Mouse (Mus musculus): Measurements from ENCODE around the gene Arl3.
"Not testable (repeated sequence)": the region's sequence is repeated elsewhere in the genome, so short reads cannot be mapped to it uniquely, and the experiment has no call there.

Gene Arl3

DNA sequence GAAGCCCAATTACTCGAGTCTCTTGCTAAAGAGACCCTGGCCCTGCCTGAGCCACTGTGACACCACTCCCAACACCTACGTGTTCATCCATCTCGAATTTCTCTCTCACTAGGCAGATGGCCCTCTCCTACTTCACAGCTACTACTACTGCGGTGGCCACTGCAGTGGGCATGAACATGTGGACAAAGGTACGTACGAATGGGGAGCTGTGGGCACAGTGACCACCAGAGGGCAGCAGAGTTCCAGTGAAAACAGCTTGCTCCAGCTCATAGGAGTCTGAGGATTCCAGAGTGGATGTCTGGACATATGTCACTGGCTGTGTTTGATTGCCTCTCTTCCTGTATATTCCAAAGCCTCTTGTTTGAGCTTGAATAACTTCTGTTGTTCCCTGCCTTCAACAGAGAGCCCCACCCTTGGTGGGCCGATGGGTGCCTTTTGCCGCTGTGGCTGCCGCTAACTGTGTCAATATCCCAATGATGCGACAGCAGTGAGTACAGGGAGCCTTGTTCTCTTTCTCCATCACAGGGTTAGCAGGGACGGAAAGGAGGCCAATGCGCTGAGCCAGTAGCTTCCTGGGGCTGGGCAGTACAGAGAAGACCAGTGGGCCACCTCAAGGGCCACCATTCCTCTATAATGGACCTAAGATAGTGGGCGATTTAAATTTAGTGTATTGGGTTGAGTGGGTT lies 15.0 kb upstream of the Arl3 start:
- DNase-seq (ENCODE audit: low spot score), result peak; percentile 89

DNA sequence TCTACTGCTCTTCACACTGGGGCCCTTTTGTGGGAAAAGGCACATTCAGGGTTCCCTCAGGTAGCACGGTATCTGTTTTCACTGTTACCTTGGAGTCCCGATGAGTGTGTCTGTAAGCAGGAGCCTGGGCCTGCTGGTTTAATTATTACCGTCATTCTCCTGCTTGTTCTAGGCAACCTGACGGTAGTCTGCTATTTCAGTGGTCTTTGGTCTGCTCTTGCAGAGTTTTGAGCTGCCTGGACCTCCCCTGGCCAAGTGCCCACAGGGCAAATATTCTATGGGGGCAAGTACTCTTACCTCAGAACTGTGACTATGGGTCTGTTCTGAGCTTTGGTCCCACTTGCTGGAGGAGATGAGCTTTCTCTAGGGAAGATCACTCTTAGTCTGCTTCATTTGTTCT lies 2.2 kb upstream of the Arl3 start:
- no peak for DNase-seq (ENCODE audit: low spot score)

DNA sequence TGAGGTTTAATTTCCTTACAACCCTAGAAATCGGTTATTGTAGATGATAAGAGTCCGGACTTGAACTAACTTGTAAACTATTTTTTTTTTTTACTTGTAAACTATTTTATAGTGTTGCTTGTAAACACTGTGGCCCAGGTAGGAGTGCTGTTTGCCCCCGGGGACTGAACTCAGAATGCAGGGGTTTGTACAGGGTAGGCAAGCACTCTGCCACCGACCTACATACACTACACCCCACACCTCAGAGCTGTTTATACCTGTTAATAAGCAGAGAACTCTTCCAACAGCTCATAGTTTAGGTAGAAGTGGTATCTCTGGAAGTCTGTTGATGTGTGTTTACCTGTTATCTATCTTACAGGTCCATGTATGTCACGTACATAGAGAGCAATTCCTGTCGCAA lies 992 bp upstream of the Arl3 start:
- no peak for DNase-seq (ENCODE audit: low spot score)

DNA sequence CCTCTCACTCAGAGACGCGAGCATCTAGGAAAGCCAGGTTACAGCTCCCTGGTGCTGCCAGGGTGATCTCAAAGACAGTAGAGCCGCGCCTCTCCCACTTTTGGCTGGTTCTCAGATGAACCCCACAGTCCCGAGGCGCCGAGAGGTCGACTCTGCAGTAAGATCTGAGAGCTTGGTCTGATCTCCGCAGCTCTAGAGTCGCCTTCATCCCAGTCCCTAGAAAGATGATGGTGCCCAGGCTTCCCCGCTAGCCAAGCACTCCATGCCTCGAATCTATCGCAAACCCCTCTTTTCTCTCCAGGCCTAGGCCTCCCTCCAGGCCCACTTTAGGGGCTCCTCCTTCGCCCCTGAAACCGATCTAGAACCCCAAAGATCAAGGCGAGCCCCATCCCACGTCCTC lies 450 bp downstream of the Arl3 start:
- no peak for DNase-seq (ENCODE audit: low spot score)

DNA sequence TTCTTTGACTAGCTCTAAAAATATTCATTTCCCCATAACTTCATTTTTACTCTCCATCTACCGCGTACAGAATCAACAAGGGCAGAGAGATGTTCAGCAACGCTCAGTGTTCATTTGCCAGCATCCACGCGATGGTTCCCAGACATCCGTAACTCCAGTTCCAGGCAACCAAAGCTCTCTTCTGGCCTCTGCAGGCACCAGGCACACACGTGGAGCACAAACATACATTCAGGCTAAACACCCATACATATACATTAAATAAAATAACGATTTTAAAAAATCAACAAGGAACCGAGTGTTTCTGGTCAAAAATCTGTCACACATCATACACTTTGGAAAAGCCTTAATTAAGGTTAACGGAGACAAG lies 1.1 kb downstream of the Arl3 start:
- DNase-seq (ENCODE audit: low spot score), result no peak

DNA sequence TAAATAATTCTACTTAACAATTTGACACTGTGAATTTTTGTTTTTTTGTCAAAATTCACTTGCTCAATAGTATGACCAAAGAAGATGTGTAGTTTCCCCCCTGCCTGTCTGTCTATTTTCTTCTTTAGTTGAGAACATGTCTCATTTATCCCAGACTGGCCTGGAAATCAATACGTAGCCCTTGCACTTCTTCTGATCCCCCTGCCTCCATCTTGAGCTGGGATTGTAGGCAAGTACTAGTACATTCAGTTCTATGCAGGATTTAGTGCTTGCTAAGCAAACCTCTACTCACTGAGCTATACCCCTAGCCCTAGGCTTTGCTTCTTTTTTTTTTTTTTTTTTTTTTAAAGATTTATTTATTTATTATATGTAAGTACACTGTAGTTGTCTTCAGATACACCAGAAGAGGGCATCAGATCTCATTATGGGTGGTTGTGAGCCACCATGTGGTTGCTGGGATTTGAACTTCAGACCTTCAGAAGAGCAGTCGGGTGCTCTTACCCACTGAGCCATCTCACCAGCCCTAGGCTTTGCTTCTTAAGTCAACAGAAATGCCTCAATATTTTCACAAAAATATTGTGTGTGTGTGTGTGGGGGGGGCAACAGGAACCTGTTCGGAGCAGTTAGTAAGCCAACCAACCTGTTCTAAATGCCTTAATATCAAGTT lies 1.7 kb downstream of the Arl3 start:
- DNase-seq (ENCODE audit: low spot score), result not testable (repeated sequence)

DNA sequence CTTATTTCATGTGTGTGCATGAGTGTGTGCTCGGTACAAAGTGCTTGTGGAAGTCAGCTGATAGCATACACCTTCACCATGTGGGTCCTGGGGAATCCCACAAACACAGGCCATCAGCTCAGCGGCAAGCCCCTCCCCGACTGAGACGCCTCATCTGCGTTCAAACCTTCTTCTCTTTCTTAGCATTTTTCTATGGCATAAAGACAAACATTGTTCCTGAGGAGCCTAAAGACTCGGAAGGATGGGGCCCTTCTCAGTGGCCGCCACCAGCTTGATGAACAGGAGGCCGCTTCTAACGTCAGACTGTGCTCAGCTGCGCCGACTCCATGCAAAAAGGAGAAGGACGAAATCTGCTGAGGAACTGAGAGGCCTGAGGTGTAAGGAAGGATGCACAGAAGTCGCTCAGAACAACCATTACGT lies 8.9 kb downstream of the Arl3 start:
- no peak for DNase-seq (ENCODE audit: low spot score)

DNA sequence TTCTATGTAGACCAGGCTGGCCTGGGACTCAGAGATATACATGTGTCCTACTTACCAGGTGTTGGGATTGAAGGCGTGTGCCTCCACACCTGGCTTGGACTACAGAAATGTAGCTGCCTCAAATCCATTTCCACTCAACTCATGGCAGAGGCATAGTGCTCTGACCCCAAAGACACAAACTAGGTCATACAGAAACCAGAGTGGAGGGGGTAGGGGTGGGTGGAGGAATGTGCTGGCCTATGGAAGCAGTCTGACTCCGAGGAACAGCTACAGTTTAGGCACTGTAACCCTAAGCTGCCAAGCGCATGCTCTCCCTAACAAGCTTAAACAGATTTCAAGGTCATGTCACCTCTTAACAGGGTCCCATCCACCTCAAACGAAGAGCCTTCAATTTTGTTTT lies 9.4 kb downstream of the Arl3 start:
- DNase-seq (ENCODE audit: low spot score), result no peak

DNA sequence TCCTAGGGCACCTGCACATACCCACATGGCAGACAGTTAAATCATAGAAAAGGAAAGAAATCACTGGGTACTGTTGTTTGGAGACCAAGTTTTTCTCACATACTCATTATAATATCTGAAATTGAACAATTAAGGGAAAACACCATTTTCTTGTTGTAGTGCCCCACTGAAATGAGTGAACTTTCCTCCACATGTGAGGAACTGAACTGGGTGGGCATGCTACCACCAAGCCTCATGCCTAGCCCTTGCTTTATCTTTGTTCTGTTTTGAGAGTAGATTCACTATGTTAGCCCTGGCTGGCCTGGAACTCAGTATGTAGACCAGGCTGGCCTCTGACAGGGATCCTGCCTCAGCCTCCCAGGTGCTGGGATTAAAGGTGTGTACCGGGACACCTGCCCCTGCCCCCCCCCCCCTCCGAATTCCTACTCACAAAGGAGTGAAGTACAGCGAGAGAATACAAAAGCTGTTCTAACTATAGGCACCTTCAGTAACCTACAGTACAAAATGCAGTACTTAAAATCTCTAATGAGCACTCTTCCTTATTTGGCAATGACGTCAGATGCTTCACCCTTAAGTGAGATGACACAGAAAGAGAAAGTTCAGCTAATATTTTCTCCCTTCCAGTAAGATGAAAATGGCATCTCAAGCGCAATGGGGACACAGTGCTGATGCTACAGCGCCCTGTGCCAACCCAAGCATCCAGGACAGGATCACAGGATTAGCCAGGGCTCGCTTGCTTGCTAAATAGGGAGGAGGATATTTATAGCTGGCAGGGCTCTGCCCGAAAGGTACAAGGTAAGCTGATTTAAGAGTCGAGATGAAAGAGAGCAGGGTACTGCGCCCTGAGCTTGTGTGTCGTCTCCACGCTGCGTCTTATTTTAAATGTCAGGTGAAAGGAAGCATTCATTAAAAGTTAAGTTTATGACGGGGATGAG lies 10.2 kb downstream of the Arl3 start:
- DNase-seq (ENCODE audit: low spot score), result no peak

DNA sequence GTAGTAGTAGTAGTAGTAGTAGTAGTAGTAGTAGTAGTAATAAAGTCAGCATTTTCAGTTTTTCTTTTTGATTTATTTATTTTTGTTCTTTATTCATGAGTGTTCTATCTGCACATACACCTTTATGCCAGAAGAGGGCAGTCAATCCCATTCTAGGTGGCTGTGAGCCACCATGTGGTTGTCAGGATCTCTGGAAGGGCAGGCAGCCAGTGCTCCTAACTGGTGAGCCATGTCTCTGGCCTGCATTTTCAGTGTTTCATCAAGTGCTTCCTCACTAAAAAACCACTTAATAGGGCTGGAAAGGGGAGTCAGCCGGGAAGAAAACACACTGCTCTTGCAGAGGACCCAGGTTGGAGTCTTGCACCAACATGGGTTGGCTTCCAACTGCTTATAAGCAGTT lies 10.9 kb downstream of the Arl3 start:
- peak; percentile 48 for DNase-seq (ENCODE audit: low spot score)

DNA sequence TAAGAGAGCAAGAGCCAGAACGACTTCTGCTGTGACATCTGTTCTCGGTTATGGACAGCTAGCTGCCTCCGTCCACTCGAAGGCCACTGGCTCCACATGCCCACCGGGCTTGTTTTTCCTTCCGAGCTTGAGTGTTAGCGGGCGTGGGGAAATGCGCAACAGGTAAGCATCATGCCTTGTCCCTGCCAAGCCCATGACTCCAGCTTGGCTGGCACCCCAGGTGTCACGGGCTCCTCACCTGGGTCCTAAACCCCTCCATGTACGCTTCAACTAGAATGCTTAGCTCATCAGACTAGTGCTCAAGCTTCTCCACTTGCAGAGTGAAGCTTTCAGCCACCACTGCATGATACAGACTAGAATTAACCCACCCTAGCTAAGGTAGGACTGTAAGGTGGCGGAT lies 14.4 kb downstream of the Arl3 start:
- no peak for DNase-seq (ENCODE audit: low spot score)

DNA sequence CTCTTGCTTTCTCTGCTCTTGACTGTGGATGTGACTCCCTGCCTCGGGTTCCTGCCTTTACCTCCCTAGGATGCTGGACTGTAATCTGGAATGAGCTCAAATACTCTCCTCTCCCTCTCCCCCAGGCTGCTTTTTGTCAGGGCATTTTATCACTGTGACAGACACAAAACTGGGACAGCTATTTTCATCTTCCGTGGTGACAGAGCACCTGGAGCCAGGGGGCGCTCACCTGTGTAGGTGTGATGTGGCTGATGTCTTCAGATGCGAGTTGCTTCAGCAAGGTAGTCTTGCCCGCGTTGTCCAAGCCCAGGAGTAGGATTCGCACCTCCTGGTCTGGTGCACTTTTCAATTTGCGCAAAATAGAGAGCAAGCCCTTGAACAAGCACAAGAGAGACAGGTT lies 15.0 kb downstream of the Arl3 start:
- no peak for DNase-seq (ENCODE audit: low spot score)

DNA sequence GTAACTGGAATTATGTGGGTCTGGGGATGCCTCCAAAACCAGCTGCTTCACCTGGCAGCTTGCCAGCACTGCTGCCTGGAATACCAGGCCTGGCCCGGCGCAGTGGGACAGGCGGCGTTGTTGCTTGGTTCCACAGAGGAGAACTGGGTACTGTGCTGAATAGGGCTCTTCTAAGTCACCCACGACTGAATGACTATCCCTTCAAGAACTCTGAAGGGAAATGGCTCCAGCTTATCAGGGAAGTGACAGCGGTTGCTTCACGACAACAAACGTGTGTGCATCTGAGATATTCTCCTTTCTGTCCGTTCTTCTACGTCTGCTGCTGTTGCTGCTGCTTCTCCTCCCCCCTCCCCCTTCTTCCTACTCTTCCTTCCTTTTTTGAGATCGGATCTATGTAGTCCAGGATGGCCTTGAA lies 19.4 kb downstream of the Arl3 start:
- DNase-seq (ENCODE audit: low spot score), result no peak

DNA sequence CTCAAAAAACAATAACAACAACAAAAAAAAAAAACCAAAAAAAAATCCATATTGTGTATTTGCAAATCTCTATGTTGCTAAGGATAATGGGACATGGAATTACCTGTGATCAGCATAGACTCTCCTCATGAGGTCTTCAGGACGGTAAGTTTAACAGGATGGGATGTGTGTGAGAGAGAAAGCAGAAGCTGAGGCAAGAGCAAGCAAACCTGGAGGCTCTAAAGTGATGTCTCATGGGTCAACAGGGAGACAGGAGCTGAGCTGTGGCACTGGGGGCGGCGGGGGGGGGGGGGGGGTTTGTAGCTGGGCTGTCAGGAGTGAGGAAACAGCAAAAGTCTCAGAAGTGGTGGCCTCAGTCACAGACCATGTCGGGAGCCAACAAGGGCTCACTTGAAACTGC lies 20.5 kb downstream of the Arl3 start:
- DNase-seq (ENCODE audit: low spot score), result no peak

DNA sequence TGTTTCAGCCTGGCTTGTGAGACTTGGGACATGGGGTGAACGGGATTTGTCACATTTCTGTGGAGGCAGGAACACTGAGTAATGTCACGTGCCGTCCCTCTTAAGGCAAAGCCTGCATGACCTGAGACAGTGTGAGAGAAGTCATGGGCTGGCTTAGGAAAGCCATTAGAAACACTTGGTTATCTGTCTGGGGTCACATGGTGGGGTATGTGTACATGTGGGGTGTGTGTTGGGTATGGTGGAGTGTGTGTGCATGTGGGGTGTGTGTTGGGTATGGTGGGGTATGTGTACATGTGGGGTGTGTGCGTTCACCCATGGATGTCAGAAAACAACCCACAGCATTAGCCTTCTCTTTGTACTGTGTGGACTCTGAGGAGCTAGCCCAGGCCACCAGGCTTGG lies 22.6 kb downstream of the Arl3 start:
- DNase-seq (ENCODE audit: low spot score), result no peak

DNA sequence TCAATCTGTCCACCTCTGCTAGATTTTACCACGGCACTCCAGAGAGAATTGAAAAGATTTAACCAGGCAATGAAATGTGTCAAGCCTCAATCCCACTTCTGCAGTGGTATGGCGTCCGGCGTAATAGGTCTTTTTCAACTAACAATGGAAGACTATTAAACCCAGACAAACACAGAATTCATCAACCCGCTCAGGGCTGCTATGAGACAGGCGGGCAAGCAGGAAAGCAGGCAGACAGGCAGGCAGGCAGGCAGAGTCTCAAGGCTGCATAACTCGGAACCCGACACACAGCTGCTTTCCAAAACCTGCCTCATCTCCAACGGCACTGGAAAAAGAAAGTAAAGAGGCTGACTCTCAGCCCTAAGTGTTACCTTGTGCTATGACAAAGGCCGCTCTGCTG lies 24.9 kb downstream of the Arl3 start:
- no peak for DNase-seq (ENCODE audit: low spot score)

DNA sequence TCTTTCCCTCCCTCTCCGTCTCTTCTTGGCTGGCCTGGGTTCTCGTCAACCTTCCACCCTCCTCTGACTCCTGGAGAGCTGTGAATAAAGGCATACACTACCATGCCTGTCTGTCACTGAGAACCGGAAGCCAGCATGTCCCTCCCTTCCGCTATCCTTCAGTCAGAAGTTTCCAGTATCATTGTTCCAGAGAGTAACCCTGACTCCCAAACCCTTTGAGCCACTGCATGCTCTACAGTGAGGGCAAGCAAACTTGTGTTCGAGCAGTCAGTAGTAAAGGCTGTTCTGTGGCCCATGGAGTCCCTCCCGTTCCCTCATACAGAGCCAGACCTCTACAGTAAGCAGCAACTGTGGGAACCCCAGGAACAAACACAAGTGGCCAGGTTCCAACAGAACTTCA lies 25.4 kb downstream of the Arl3 start:
- DNase-seq (ENCODE audit: low spot score), result no peak

DNA sequence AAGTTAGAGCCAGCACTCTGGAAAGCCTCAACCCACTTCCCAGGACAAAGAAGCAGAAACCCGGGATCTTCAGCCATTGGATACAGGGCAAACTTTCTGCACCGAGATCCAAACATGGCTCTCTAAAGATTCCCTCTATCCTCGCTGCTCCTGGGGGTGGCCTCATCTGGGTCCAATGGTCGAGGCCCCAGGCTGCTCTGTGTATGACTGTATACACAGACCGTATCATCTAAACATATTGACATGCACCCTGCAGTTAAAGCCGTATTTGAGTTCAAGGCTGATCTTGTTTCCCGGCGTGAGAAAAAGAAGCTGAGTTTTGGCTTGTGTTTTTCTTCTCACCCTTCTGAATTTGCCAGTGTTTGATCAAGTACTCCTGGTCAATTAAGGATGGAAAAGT lies 30.2 kb downstream of the Arl3 start:
- no peak for DNase-seq (ENCODE audit: low spot score)

DNA sequence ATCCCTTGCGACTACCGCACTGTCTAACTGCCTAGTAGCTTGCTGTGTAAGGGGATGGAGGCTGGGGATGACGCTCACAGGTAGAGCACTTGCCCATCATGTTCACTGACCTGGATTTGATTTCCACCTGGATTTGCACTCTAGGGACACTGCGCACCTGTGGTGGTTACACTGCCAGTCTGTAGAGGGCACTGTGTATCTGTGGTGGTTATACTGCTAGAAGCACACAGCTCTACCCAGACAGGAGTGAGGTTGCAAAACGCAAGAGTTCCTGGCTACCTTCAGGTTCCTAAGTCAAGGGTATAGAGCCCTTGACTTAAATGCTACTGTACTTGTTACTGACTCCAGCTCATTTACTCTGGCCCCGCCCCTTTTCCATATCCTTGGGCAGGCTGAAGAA lies 34.8 kb downstream of the Arl3 start:
- DNase-seq (ENCODE audit: low spot score), result no peak

DNA sequence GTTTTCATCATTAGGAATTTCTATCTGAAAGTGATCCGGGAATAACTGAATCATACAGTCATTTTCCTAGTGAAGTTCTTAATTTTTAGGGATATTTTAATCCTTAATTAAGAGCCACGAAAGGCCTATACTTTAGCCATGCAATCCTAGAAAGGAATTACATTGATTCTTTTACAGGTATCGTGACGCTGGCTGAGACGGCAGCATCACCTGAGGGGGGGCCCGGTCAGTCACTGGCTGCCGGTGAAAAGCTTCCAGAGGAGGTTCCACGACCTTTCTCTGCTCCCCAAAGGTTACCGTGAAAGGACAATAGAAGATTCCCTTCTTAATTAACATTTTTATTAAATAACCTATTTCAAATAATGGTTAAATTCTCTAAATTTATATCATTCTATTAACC lies 35.6 kb downstream of the Arl3 start:
- no peak for DNase-seq (ENCODE audit: low spot score)

DNA sequence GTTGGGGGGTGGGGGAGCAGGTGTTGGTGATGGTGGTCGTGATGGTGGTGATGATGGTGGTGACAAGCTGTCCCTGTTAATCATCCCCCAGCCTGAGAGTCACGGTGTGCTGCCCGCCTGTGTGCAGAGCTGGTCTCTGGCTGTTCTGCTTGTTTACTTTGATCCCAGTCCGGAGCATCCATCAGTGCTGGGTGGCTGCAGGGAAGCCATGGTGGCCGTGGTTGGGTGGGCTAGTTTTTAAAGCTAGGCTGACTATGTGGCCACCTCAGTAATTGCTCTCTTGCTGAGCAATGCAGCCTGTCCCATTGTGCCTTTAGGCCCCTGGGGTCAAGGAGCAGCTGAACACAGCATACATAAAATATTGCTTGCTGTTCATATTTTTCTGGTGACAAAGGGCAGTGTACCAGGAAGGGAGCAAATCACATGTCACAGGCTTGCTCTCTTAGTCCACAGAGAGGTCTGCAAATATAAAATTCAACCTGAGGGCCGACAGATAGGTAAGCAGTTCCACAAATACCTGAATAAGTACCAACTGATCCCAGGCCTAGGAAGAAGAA lies 38.4 kb downstream of the Arl3 start:
- no peak for DNase-seq (ENCODE audit: low spot score)

DNA sequence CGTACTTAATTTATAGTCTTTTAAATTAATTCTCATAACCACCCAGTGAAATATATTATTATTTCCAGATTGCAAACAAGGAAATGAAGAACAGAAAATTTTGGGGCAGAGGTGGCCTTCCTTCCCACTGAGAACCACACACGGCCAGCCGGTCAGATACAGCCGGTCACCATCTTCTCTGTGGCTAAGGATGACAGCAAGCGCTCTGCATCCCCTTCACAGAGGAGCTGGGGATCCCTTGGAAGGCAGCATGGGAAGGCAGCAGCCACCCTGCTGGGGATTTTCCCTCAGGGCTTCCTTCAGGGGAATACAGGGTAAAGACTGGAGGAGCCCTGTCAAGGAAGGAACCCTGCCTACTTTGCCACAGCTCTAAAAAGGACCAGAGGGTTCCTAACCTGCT lies 39.5 kb downstream of the Arl3 start:
- DNase-seq (ENCODE audit: low spot score), result no peak

DNA sequence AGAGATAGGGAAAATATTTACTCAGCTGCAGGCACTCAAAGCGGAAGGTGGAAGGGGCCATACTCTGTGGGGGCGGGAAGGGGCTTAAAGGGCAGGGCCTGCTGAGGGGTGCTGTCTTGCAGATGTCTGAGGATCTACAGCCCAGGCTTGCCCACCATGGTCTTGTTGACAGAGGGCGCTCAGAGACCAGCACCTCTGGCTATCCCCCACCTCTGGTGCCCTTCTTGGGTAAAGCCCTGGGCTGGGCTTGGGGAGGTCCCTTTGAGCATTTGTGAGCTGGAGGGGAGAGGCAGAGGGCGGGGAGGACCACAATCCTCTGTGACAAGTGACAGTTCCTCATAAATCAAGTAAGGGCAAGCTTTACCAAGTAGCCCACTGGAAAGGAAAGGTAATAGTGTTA lies 39.9 kb downstream of the Arl3 start:
- DNase-seq (ENCODE audit: low spot score), result no peak
